Mouse (Mus musculus): Measurements from ENCODE around the gene Kank1.

The Kank1 gene

GRCm38 (mm10) chr19:25243566-25243965 is 6.8 kb downstream of the Kank1 start:
- ChIA-PET POLR2A (no interaction called here), CTCF (no interaction called here)

- POLR2A ChIA-PET, result interaction anchor here in 2 of 4 experiments (0.7 to 2.6 kb wide), 4 partner anchors 10 to 137 kb away, joined by 3 to 14 read pairs (median 4); partner anchors contain the start of gene Kank1 (in 1 of the 2)
- CTCF ChIA-PET, result interaction anchor here in 1 of 4 experiments (1.1 kb wide), 1 partner anchor 10 kb away, joined by 3 read pairs; the partner anchor contains the start of gene Kank1
Measured at GRCm38 (mm10) chr19:25246062-25246461, 9.3 kb downstream of the Kank1 start.

- CTCF ChIA-PET, result interaction anchor here in 2 of 4 experiments (0.5 to 0.8 kb wide), 2 partner anchors 143 to 388 kb away, joined by 3 to 9 read pairs; no protein-coding TSS in a partner anchor
Measured at GRCm38 (mm10) chr19:25247858-25248552, 11.2 kb downstream of the Kank1 start.

GRCm38 (mm10) chr19:25249230-25249629 is 12.5 kb downstream of the Kank1 start:
- ChIA-PET POLR2A (interaction anchor here in 2 of 4 experiments (1.0 to 2.1 kb wide), 3 partner anchors 12 to 35 kb away, joined by 3 to 16 read pairs (median 3); partner anchors contain the start of gene Kank1 (in 1 of the 2)), CTCF (no interaction called here)

More at GRCm38 (mm10) chr19:25247858-25248552, 11.2 kb downstream of the Kank1 start:
- POLR2A ChIA-PET, result interaction anchor here in 2 of 4 experiments (0.8 to 2.1 kb wide), 5 partner anchors 9 to 36 kb away, joined by 3 to 16 read pairs (median 3); partner anchors contain the start of gene Kank1 (in 1 of the 2)

- CTCF ChIA-PET, result no interaction called here
Measured at GRCm38 (mm10) chr19:25251610-25252140, 14.9 kb downstream of the Kank1 start.

GRCm38 (mm10) chr19:25253198-25253597 is 16.4 kb downstream of the Kank1 start:
- ChIA-PET POLR2A (interaction anchor here in 1 of 4 experiments (2.0 kb wide), 1 partner anchor 11 kb away, joined by 4 read pairs; no protein-coding TSS in a partner anchor), CTCF (interaction anchor here in 1 of 4 experiments (0.6 to 0.9 kb wide), 2 partner anchors 146 to 198 kb away, joined by 3 to 5 read pairs; no protein-coding TSS in a partner anchor)

More at GRCm38 (mm10) chr19:25251610-25252140, 14.9 kb downstream of the Kank1 start:
- POLR2A ChIA-PET, result interaction anchor here in 1 of 4 experiments (0.5 kb wide), 1 partner anchor 1495 kb away, joined by 3 read pairs; no protein-coding TSS in a partner anchor

- POLR2A ChIA-PET, result interaction anchor here in 1 of 4 experiments (2.0 kb wide), 1 partner anchor 12 kb away, joined by 4 read pairs; no protein-coding TSS in a partner anchor
- CTCF ChIA-PET, result interaction anchor here in 1 of 4 experiments (0.6 to 0.9 kb wide), 2 partner anchors 146 to 197 kb away, joined by 3 to 5 read pairs; no protein-coding TSS in a partner anchor
Measured at GRCm38 (mm10) chr19:25253628-25254027, 16.9 kb downstream of the Kank1 start.

GRCm38 (mm10) chr19:25258321-25258720 is 21.5 kb downstream of the Kank1 start:
- POLR2A ChIA-PET, result interaction anchor here in 2 of 4 experiments (1.4 to 1.6 kb wide), 3 partner anchors 10 to 15 kb away, joined by 3 to 4 read pairs (median 4); no protein-coding TSS in a partner anchor

GRCm38 (mm10) chr19:25266181-25266580 is 29.4 kb downstream of the Kank1 start:
- ChIA-PET POLR2A (interaction anchor here in 1 of 4 experiments (0.9 to 1.5 kb wide), 3 partner anchors 9 to 34 kb away, joined by 3 to 5 read pairs (median 3); no protein-coding TSS in a partner anchor), CTCF (interaction anchor here in 1 of 4 experiments (0.7 kb wide), 1 partner anchor 319 kb away, joined by 5 read pairs; no protein-coding TSS in a partner anchor)

More at GRCm38 (mm10) chr19:25258321-25258720, 21.5 kb downstream of the Kank1 start:
- CTCF ChIA-PET, result interaction anchor here in 1 of 4 experiments (0.6 kb wide), 1 partner anchor 151 kb away, joined by 3 read pairs; no protein-coding TSS in a partner anchor

GRCm38 (mm10) chr19:25267247-25267646 is 30.5 kb downstream of the Kank1 start:
- POLR2A ChIA-PET, result interaction anchor here in 1 of 4 experiments (0.7 to 2.2 kb wide), 3 partner anchors 7 to 233 kb away, joined by 3 to 6 read pairs (median 3); no protein-coding TSS in a partner anchor
- CTCF ChIA-PET, result no interaction called here

- ChIA-PET POLR2A (interaction anchor here in 2 of 4 experiments (0.6 to 2.2 kb wide), 3 partner anchors 8 to 251 kb away, joined by 3 to 6 read pairs (median 3); no protein-coding TSS in a partner anchor), CTCF (interaction anchor here in 3 of 4 experiments (0.6 to 0.7 kb wide), 5 partner anchors 28 to 368 kb away, joined by 3 to 9 read pairs (median 3); no protein-coding TSS in a partner anchor)
Measured at GRCm38 (mm10) chr19:25268532-25268931, 31.8 kb downstream of the Kank1 start.

GRCm38 (mm10) chr19:25271591-25271990 is 34.8 kb downstream of the Kank1 start:
- ChIA-PET CTCF (no interaction called here), POLR2A (interaction anchor here in 1 of 4 experiments (0.7 kb wide), 1 partner anchor 118 kb away, joined by 3 read pairs; no protein-coding TSS in a partner anchor)

- CTCF ChIA-PET, result no interaction called here
- POLR2A ChIA-PET, result interaction anchor here in 3 of 4 experiments (0.5 to 1.4 kb wide), 4 partner anchors 15 to 162 kb away, joined by 3 to 7 read pairs (median 4); no protein-coding TSS in a partner anchor
Measured at GRCm38 (mm10) chr19:25273179-25273578, 36.4 kb downstream of the Kank1 start.

GRCm38 (mm10) chr19:25276600-25277395 is 40.0 kb downstream of the Kank1 start:
- ChIA-PET POLR2A (interaction anchor here in 1 of 4 experiments (1.3 to 2.0 kb wide), 2 partner anchors 9 to 40 kb away, joined by 3 to 6 read pairs; partner anchors contain the start of gene Kank1), CTCF (interaction anchor here in 1 of 4 experiments (0.6 kb wide), 1 partner anchor 1317 kb away, joined by 3 read pairs; no protein-coding TSS in a partner anchor)

- CTCF ChIA-PET, result interaction anchor here in 1 of 4 experiments (0.6 kb wide), 2 partner anchors 52 to 1316 kb away, joined by 3 read pairs; no protein-coding TSS in a partner anchor
- POLR2A ChIA-PET, result interaction anchor here in 2 of 4 experiments (0.5 to 2.0 kb wide), 3 partner anchors 10 to 1691 kb away, joined by 3 to 6 read pairs (median 3); partner anchors contain the start of gene Kank1 (in 1 of the 2)
Measured at GRCm38 (mm10) chr19:25277761-25278160, 41.0 kb downstream of the Kank1 start.

GRCm38 (mm10) chr19:25279603-25280002 is 42.8 kb downstream of the Kank1 start:
- ChIA-PET POLR2A (interaction anchor here in 1 of 4 experiments (0.7 kb wide), 1 partner anchor 418 kb away, joined by 5 read pairs; no protein-coding TSS in a partner anchor), CTCF (no interaction called here)

GRCm38 (mm10) chr19:25283665-25284064 is 46.9 kb downstream of the Kank1 start:
- ChIA-PET CTCF (no interaction called here), POLR2A (no interaction called here)

Data from embryonic stem cell, embryonic (primary cell).